Mouse (Mus musculus): ENCODE measurements around the gene Ubac1.

Ubac1 gene

GRCm38 (mm10) chr2:25975141-25975770 is 46.3 kb downstream of the Ubac1 start:
- no peak for DNase-seq (ENCODE audit: low spot score)

GRCm38 (mm10) chr2:25970426-25970825 is 51.1 kb downstream of the Ubac1 start:
- DNase-seq (ENCODE audit: low spot score) = no peak

- no peak for DNase-seq (ENCODE audit: low spot score)
Observed at GRCm38 (mm10) chr2:25969319-25969718, 52.2 kb downstream of the Ubac1 start.

- DNase-seq (ENCODE audit: low spot score) = no peak
Observed at GRCm38 (mm10) chr2:25949291-25949690, 72.3 kb downstream of the Ubac1 start.
